Mouse (Mus musculus) midbrain, postnatal 0 days (tissue): ENCODE results near the gene Zfp593. TPM values are rescaled to one million over a fixed set of nuclear protein-coding genes. Genes with fewer than 3 reads are reported as not detected.

ENCODE experiments used
- ATAC-seq: fragments of 200-750 bp; cut with Nextera tagmentation; 2 replicates; pipeline ENCODE4 v1.8.0; 2017; ENCODE audit warnings: moderate number of reproducible peaks, mild to moderate bottlenecking, moderate TSS enrichment, moderate library complexity; ENCODE audit not compliant: low FRiP score
- DNase-seq: peaks from one replicate; pipeline ENCODE4 v3.0.0-alpha.2; 2015; ENCODE audit warnings: low spot score
- H3K27ac ChIP-seq: fragments of 300-500 bp; sonication (generic); 2 replicates; pipeline ENCODE4 v1.5.1; 2014; ENCODE audit warnings: low read depth, mild to moderate bottlenecking, low read length, mixed read lengths
- H3K27me3 ChIP-seq: fragments of 300-500 bp; sonication (generic); 2 replicates; pipeline ENCODE4 v1.6.1; 2014; ENCODE audit warnings: low read length, control low read depth, mixed read lengths; ENCODE audit not compliant: insufficient read depth
- H3K36me3 ChIP-seq: fragments of 300-500 bp; sonication (generic); 2 replicates; pipeline ENCODE4 v1.6.1; 2014; ENCODE audit warnings: low read length, control low read depth, mixed read lengths; ENCODE audit not compliant: insufficient read depth
- H3K4me1 ChIP-seq: fragments of 300-500 bp; sonication (generic); 2 replicates; pipeline ENCODE4 v1.6.1; 2014; ENCODE audit warnings: mild to moderate bottlenecking, control low read depth, antibody characterized with exemption, low read length, mixed read lengths; ENCODE audit not compliant: insufficient read depth
- H3K4me2 ChIP-seq: fragments of 300-500 bp; sonication (generic); 2 replicates; pipeline ENCODE4 v1.6.1; 2014; ENCODE audit warnings: low read depth, mild to moderate bottlenecking, low read length, mixed read lengths; ENCODE audit not compliant: poor library complexity, severe bottlenecking
- H3K4me3 ChIP-seq: fragments of 300-500 bp; sonication (generic); 2 replicates; pipeline ENCODE4 v1.5.1; 2014; ENCODE audit warnings: low read depth, mild to moderate bottlenecking, low read length, moderate library complexity
- H3K9ac ChIP-seq: fragments of 300-500 bp; sonication (generic); replicated peaks from 2 replicates; pipeline ENCODE4 v1.6.1; 2014; ENCODE audit warnings: mild to moderate bottlenecking, low read length, moderate library complexity, mixed read lengths; ENCODE audit not compliant: poor library complexity, severe bottlenecking
- H3K9me3 ChIP-seq: fragments of 300-500 bp; sonication (generic); 2 replicates; pipeline ENCODE4 v1.6.1; 2016; ENCODE audit warnings: low read length, control low read depth
- CTCF ChIP-seq: IDR thresholded peaks from 2 replicates; pipeline ENCODE4 v1.5.1; 2016; ENCODE audit warnings: antibody characterized with exemption, mild to moderate bottlenecking
- WGBS: fragments of 180-500 bp; shearing (Covaris S2); extraction: QIAGEN DNeasy Blood & Tissue Kit; methylation state at CpG from one replicate; pipeline ENCODE4 v1.1.7; 2014; 5-methylcytosine and 5-hydroxymethylcytosine counted together
- polyA plus RNA-seq: library from polyadenylated mRNA; unstranded; fragments of >200 nt; fragmentation: Nextera tagmentation; extraction: Ambion mirVana; gene quantifications from 2 replicates; pipeline ENCODE4 v1.2.1, GENCODE M21; 2015
- total RNA-seq: library from RNA; depleted of rRNA; stranded (reverse); fragments of >200 nt; gene quantifications from 2 replicates; pipeline ENCODE4 v1.2.3, GENCODE M21; 2014; rRNA removed

The Zfp593 gene
- total RNA-seq, result 10.6 and 15.4 TPM in 2 replicates
- 9.2 and 11.1 TPM in 2 replicates for polyA plus RNA-seq

- no peak within 1 kb of the TSS for H3K27ac ChIP-seq
- peak within 1 kb of the TSS; percentile 97 for H3K4me2 ChIP-seq
- peaks cover 9% of the 10 kb centered on the region; the same call in 1 of the 2 replicates for H3K4me1 ChIP-seq
- TF ChIP-seq CTCF, result peak; percentile 90
- no peaks in the 10 kb centered on the region for H3K9me3 ChIP-seq
- ATAC-seq, result peak; percentile 74
- H3K4me3 ChIP-seq, result peak within 1 kb of the TSS; percentile 67
- peak within 1 kb of the TSS; percentile 68 for H3K9ac ChIP-seq
- peak; percentile 93 for DNase-seq
- WGBS, result under 1% methylated on average over 60 of the region's 60 CpGs
- no peaks in the 10 kb centered on the region for H3K36me3 ChIP-seq
- H3K27me3 ChIP-seq, result peaks cover 11% of the 10 kb centered on the region
Observed at GRCm38 (mm10) chr4:134245148-134245843, at the start of gene Zfp593. Gene Zfp593, minus strand, starts transcription at chr4:134245592.

DNA sequence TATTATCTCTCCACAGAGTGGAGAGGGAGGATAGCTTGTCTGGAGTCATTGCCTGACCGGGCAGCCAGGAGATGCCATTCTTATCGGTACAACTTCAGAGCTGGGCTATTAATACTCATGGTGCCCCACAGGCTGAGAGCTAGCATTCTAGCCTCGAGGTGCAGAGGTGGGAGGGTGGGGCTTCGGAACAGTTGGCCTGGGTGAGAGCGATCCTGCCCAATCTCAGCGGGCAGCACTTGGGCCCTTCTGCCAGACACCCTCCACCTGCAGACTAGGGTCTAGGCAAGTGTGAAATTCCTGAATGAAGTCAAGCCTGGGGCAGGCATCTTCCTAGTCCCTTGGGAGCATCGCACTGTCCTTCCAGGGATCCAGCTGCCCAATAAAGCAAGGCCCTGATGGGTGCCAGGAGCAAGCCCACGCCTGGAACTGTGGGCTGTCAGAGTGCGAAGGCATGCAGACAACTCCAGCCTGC lies 48.3 kb upstream of the Zfp593 start:
- H3K4me2 ChIP-seq, result no peak overlapping the region
- H3K4me1 ChIP-seq, result no peaks in the 10 kb centered on the region
- H3K36me3 ChIP-seq, result no peaks in the 10 kb centered on the region
- no peaks in the 10 kb centered on the region for H3K9me3 ChIP-seq
- no peak overlapping the region for H3K4me3 ChIP-seq
- DNase-seq, result no peak
- H3K27ac ChIP-seq, result no peak overlapping the region
- no peak overlapping the region for H3K9ac ChIP-seq
- H3K27me3 ChIP-seq, result no peaks in the 10 kb centered on the region
- TF ChIP-seq CTCF, result no peak
- ATAC-seq, result no peak
- 73% methylated on average over 9 of the region's 9 CpGs for WGBS

- Histone ChIP-seq H3K4me3 (no peak overlapping the region), H3K4me2 (no peak overlapping the region), H3K9me3 (no peaks in the 10 kb centered on the region), H3K27me3 (no peaks in the 10 kb centered on the region), H3K4me1 (no peaks in the 10 kb centered on the region), H3K9ac (no peak overlapping the region), H3K36me3 (no peaks in the 10 kb centered on the region), H3K27ac (no peak overlapping the region)
- TF ChIP-seq CTCF, result no peak
- DNase-seq (no peak), ATAC-seq (no peak)
- WGBS, result 74% methylated on average over 18 of the region's 18 CpGs
Observed at GRCm38 (mm10) chr4:134293061-134293691, 47.8 kb upstream of the Zfp593 start.

DNA sequence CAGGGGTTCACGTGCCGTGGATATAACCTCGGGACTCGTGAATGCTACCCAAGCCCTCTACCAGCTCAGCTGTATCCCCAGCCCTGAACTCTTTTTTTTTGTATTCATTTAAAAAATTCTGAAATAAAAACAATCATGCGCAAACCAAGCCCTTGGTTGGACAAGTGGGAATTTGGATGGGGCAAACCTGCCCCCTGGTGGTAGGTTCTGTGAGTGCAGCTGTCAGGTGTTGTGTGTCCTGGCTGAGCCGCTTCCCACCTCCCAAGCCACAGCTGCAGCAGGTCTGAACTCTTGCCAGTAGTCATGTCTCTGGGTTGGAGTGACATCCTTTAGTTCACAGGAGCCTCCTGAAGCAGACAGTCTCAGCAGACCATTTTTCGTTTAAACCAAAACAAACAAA lies 46.7 kb upstream of the Zfp593 start:
- peak; percentile 81 for DNase-seq
- Histone ChIP-seq H3K27ac (no peak overlapping the region), H3K4me1 (no peaks in the 10 kb centered on the region), H3K9me3 (no peaks in the 10 kb centered on the region), H3K4me3 (no peak overlapping the region), H3K27me3 (no peaks in the 10 kb centered on the region), H3K9ac (no peak overlapping the region), H3K36me3 (no peaks in the 10 kb centered on the region), H3K4me2 (no peak overlapping the region)
- WGBS, result 19% methylated on average over 7 of the region's 7 CpGs
- peak; percentile 92 for TF ChIP-seq CTCF
- no peak for ATAC-seq

- H3K27ac ChIP-seq, result peak overlapping the region; percentile 100
- no peaks in the 10 kb centered on the region for H3K27me3 ChIP-seq
- peaks cover 8% of the 10 kb centered on the region for H3K36me3 ChIP-seq
- TF ChIP-seq CTCF, result no peak
- DNase-seq (no peak), ATAC-seq (no peak)
- peak overlapping the region; percentile 71 for H3K4me3 ChIP-seq
- H3K9ac ChIP-seq, result peak overlapping the region; percentile 100
- 46% methylated on average over 11 of the region's 11 CpGs for WGBS
- H3K4me2 ChIP-seq, result peak overlapping the region; percentile 78
- no peaks in the 10 kb centered on the region for H3K9me3 ChIP-seq
- H3K4me1 ChIP-seq, result no peaks in the 10 kb centered on the region
Observed at GRCm38 (mm10) chr4:134288397-134289256, 43.2 kb upstream of the Zfp593 start.
